Mouse (Mus musculus): ENCODE results near the gene Bok. TPM values are rescaled to one million over a fixed set of nuclear protein-coding genes. Genes with fewer than 3 reads are reported as not detected.

Gene Bok
- polyA plus RNA-seq, 1 experiment from 2014 or later: 61.2 TPM

DNA sequence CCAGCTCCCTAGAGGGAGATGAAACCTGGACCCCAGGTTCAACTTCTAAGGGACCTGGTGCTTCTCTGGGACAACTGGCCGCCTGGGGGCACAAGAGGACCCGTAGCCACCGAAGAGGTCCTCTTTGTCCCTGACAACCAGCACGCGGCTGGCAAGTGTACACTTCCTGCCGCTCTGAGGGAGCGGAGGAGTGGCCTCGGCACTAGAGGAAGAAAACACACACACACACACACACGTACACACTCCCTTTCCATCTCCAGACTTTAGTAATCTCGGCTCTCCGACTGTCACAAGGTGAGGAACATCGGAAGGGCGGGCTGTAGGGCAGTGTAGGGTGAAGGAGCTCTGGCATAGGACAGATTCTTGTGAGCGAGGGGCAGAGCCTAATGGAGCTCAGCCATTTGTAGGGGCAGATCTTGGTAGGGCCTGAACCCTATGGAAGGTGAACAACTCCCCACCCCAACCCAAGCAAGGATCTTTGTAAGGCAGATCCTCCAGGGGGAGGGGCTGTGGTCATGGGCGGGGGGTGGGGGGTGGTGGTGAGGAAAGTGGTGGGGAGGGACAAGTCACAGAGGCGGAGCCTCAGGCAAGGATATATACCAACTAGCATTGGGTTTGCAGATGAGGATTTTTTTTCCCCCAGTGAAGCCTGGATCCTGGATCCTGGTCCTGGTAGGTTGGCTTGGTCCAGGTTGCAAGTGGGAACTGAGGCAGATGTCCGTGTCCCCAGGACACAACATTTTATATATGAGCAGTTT is 16.5 kb upstream of the Bok start:
- peak; percentile 93 for ATAC-seq
- Histone ChIP-seq H3K4me3 (replicated peaks) (peak overlapping the region; percentile 44), H3K4me1 (replicated peaks) (peaks cover 15% of the 10 kb centered on the region), H3K27me3 (peaks cover 5% of the 10 kb centered on the region; the same call in 1 of the 2 replicates), H3K4me2 (replicated peaks) (peak overlapping the region; percentile 59), H3K27ac (peak overlapping the region; percentile 75), H3K36me3 (no peaks in the 10 kb centered on the region), H3K9me3 (no peaks in the 10 kb centered on the region; the same call in 1 of the 2 replicates), H3K9ac (replicated peaks) (peak overlapping the region; percentile 58)
- 9% methylated on average over 17 of the region's 17 CpGs for WGBS

DNA sequence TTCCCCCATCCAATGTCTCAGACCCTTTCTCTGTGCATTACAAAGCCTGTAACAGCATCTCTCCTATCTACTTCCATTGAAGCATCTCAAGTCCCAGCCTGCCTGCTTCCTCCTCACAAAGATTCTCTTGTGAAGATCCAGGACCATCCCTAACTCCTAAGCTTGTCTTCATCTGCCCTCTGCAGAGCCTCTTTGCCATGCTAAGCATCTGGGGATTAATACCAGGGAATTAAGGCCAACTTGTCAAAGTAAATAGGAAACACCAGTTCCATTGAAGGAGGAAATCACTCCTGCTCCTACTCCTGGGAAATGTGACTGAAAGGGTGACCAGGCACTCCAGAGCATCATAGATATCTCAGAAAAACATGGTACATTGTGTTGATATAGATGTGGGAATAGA is 15.5 kb upstream of the Bok start:
- peak overlapping the region; percentile 59; the same call in 1 of the 2 replicates for H3K4me2 ChIP-seq (replicated peaks)
- no peak overlapping the region for H3K4me3 ChIP-seq (replicated peaks)
- no peak overlapping the region for H3K9ac ChIP-seq (replicated peaks)
- no peaks in the 10 kb centered on the region for H3K36me3 ChIP-seq
- peaks cover 15% of the 10 kb centered on the region for H3K4me1 ChIP-seq (replicated peaks)
- no peaks in the 10 kb centered on the region; the same call in 1 of the 2 replicates for H3K9me3 ChIP-seq
- no peak for ATAC-seq
- H3K27ac ChIP-seq: no peak overlapping the region
- H3K27me3 ChIP-seq: peaks cover 5% of the 10 kb centered on the region; the same call in 1 of the 2 replicates

DNA sequence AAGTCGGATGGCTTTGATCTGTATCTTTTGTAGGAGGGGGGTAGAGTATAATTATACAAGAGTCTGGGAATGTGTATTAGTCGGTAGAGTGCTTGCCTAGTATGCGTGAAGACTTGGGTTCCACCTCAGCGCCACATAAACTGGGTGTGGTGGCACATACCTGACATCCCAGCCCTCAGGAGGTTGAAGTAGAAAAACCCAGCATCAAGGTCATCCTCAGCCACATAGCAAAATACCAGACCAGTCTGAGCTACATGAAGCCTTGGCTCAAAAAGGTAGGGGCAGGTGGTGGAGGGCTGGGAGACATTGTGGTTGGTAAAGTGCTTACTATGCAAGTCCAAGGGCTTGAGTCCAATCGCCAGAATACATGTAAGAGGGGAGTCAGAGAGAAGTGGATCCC is 12.8 kb upstream of the Bok start:
- no peak overlapping the region for H3K4me3 ChIP-seq (replicated peaks)
- WGBS: 92% methylated on average over 5 of the region's 5 CpGs
- no peak overlapping the region for H3K4me2 ChIP-seq (replicated peaks)
- H3K4me1 ChIP-seq (replicated peaks): peaks cover 15% of the 10 kb centered on the region
- no peak overlapping the region for H3K27ac ChIP-seq
- ATAC-seq: no peak
- no peaks in the 10 kb centered on the region; the same call in 1 of the 2 replicates for H3K9me3 ChIP-seq
- H3K36me3 ChIP-seq: no peaks in the 10 kb centered on the region
- H3K9ac ChIP-seq (replicated peaks): no peak overlapping the region
- H3K27me3 ChIP-seq: peaks cover under 1% of the 10 kb centered on the region; the same call in 1 of the 2 replicates

DNA sequence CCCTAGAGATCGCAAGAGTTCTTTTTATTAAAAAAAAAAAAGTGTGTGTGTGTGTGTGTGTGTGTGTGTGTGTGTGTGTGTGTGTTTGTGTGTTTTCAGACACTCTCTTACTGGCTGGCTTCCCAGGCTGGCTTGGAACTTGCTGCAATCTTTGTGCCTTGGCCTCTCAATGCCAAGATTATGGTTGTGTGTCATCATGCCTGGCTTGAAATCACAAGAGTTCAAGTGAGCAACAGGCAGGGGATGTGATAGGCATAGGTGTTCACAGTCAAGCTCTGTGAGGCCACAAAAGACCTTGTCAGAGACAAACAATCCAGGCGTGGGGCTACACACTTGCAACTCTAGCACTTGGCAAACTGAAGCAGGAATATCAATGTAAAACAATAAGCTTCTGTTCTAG is 7.1 kb upstream of the Bok start:
- 72% methylated on average over 2 of the region's 2 CpGs for WGBS
- ATAC-seq: no peak
- Histone ChIP-seq H3K27ac (no peak overlapping the region), H3K9ac (replicated peaks) (no peak overlapping the region), H3K9me3 (peaks cover 3% of the 10 kb centered on the region; the same call in 1 of the 2 replicates), H3K4me3 (replicated peaks) (no peak overlapping the region), H3K27me3 (peaks cover 2% of the 10 kb centered on the region; the same call in 1 of the 2 replicates), H3K36me3 (no peaks in the 10 kb centered on the region), H3K4me1 (replicated peaks) (no peaks in the 10 kb centered on the region), H3K4me2 (replicated peaks) (no peak overlapping the region)

DNA sequence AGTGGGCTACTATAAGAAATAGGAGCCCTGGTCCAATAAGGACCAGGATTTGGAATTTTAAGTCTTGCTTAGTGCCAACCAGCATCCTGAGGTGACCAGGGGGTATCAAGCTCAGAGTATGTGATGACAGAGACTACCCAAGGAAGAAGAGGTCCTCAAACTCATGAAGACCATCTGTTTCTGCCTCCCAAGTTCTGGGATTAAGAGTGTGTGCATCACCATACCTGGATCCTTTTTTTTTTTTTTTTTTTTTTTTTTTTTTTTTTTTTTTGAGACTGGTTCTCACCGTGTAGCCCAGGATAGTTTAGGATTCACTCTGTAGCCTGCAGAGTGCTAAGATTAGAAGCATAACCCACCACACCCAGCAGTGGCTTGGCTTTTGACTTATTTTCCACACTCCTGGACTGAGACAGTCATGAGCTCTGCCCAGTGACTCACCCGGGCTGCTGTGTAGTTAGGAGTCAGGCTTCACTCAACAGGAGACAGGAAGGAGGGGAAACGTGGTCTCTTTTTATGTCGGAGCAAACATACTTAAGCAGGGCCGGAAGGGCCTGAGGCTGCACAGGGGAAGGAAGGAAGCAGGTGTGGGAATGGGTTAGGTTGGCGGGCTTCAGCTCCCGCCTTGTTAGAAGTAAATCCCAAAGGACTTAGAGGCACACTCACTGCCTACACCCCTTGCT is 5.4 kb upstream of the Bok start:
- Histone ChIP-seq H3K4me2 (replicated peaks) (no peak overlapping the region), H3K27me3 (peaks cover 10% of the 10 kb centered on the region), H3K27ac (no peak overlapping the region), H3K4me3 (replicated peaks) (no peak overlapping the region), H3K9me3 (0 out of 2 replicates have a peak, but pooled peaks cover 3% of the 10 kb centered on the region), H3K9ac (replicated peaks) (no peak overlapping the region), H3K36me3 (no peaks in the 10 kb centered on the region), H3K4me1 (replicated peaks) (peaks cover under 1% of the 10 kb centered on the region; the same call in 1 of the 2 replicates)
- 80% methylated on average over 7 of the region's 7 CpGs for WGBS
- ATAC-seq: no peak

DNA sequence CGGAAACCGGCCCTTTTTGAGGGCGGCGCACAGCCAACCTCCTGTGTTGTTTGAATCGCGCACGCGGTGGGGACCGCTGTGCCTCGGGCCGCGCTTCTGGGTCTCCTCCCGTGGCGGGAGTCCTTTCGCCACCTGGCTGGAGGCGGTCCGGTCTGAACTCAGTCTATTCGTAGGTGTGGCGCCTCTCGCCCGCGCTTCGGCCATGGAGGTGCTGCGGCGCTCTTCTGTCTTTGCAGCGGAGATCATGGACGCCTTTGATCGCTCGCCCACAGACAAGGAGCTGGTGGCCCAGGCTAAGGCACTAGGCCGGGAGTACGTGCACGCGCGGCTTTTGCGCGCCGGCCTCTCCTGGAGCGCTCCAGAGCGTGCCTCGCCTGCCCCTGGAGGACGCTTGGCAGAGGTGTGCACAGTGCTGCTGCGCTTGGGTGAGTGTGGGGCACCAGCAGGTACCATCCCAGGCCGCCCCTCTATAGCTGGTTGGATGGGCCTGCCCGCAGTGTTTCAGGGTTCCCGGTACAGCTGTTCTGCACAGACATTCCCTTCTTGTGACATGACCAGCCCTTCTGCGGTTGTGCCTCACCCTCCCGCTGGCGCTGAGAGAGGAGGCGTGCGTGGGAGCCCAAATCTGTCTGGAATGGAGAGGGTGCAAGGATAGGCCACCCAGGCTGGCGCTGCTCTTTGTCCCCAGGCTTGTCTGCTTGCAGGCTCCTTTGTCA is 943 bp downstream of the Bok start:
- H3K4me3 ChIP-seq (replicated peaks): peak overlapping the region; percentile 59
- peak overlapping the region; percentile 84 for H3K9ac ChIP-seq (replicated peaks)
- 1% methylated on average over 51 of the region's 51 CpGs for WGBS

DNA sequence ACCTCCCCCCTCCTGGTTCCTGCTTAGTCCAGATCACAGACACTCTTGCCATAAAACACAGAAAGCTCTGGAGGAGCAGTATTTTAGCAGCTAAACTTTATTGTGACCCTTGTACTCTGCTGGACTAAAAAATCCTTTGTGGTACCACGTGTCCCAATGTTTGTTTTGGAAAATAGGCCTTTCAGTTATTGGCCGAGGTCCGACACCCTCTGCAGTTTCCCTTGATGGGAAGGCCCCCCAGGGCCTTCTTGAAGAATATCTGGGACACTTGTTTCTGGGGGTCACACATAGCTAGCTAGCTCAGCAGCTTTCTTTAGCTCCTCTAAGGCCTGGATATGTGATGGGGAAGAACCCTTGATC is 1.5 kb downstream of the Bok start:
- peak overlapping the region; percentile 59 for H3K4me3 ChIP-seq (replicated peaks)
- peak overlapping the region; percentile 67; the same call in 1 of the 2 replicates for H3K27ac ChIP-seq
- peaks cover 10% of the 10 kb centered on the region for H3K27me3 ChIP-seq
- H3K9me3 ChIP-seq: 0 out of 2 replicates have a peak, but pooled peaks cover 3% of the 10 kb centered on the region
- H3K4me1 ChIP-seq (replicated peaks): peaks cover 27% of the 10 kb centered on the region
- peak overlapping the region; percentile 78 for H3K4me2 ChIP-seq (replicated peaks)
- 35% methylated on average over 3 of the region's 3 CpGs for WGBS
- peaks cover 13% of the 10 kb centered on the region for H3K36me3 ChIP-seq
- peak overlapping the region; percentile 84 for H3K9ac ChIP-seq (replicated peaks)
- peak; percentile 1; the same call in 1 of the 2 replicates for ATAC-seq

More for the DNA sequence above, 943 bp downstream of the Bok start:
- Histone ChIP-seq H3K36me3 (peaks cover 11% of the 10 kb centered on the region), H3K27ac (peak overlapping the region; percentile 67; the same call in 1 of the 2 replicates), H3K4me1 (replicated peaks) (peaks cover 27% of the 10 kb centered on the region), H3K4me2 (replicated peaks) (peak overlapping the region; percentile 78), H3K27me3 (peaks cover 10% of the 10 kb centered on the region), H3K9me3 (0 out of 2 replicates have a peak, but pooled peaks cover 3% of the 10 kb centered on the region)
- peak; percentile 92 for ATAC-seq

DNA sequence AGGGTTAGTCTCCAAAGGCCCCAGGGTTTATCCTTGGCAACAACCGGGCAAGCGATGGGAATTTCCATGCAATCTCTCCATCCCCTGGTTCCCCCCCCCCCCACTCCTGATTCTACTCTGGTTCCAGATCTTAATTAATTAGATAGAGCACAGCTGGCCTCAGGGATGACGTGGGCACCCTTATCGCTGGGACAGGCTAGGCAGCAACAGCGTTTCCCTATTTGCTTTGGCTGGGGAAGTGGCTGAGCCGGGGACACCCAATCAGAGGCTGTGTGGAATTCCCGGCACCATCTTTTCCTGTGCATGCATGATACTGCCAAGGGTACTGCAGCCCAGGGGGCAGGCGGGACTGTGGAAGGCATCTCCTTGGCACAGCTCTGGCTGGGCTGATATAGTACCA is 2.7 kb downstream of the Bok start:
- peak; percentile 6; the same call in 1 of the 2 replicates for ATAC-seq
- H3K4me3 ChIP-seq (replicated peaks): no peak overlapping the region
- no peak overlapping the region for H3K27ac ChIP-seq
- H3K36me3 ChIP-seq: peaks cover 13% of the 10 kb centered on the region
- H3K27me3 ChIP-seq: peaks cover 10% of the 10 kb centered on the region
- peaks cover 27% of the 10 kb centered on the region for H3K4me1 ChIP-seq (replicated peaks)
- no peak overlapping the region for H3K9ac ChIP-seq (replicated peaks)
- WGBS: 84% methylated on average over 8 of the region's 8 CpGs
- H3K4me2 ChIP-seq (replicated peaks): no peak overlapping the region
- H3K9me3 ChIP-seq: no peaks in the 10 kb centered on the region

DNA sequence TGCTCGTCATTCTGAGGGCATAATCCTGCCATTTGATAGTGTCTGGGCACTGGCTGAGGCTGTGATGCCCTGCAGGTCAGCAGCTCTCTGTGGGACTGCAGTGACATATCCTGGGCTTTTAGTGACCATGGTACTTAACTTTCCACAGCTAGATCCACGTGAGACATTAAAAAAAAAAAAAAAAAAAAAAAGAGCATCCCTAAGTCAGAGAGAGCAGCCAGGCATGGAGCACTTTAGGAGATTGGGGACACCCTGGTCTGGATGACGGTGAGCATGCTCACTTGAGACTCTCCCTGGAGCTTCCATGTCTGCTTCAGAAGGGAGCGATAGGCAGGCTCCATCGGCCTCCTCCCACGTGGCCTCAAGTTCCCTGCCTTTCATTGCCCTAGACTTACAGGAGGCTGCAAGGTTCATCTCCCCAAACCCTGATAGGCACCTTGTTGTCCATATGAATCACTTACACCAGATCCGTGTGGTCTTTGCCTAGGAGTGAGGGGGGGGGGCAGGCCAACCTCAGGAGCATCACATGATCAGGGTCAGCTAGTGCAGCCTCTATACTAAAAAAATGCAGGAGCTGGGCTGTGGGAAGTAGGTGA is 4.5 kb downstream of the Bok start:
- H3K4me1 ChIP-seq (replicated peaks): peaks cover 27% of the 10 kb centered on the region
- ATAC-seq: no peak
- H3K27ac ChIP-seq: no peak overlapping the region
- H3K9me3 ChIP-seq: no peaks in the 10 kb centered on the region
- H3K27me3 ChIP-seq: no peaks in the 10 kb centered on the region
- H3K36me3 ChIP-seq: peaks cover 18% of the 10 kb centered on the region
- H3K4me2 ChIP-seq (replicated peaks): no peak overlapping the region
- no peak overlapping the region for H3K4me3 ChIP-seq (replicated peaks)
- 84% methylated on average over 7 of the region's 7 CpGs for WGBS
- no peak overlapping the region for H3K9ac ChIP-seq (replicated peaks)

DNA sequence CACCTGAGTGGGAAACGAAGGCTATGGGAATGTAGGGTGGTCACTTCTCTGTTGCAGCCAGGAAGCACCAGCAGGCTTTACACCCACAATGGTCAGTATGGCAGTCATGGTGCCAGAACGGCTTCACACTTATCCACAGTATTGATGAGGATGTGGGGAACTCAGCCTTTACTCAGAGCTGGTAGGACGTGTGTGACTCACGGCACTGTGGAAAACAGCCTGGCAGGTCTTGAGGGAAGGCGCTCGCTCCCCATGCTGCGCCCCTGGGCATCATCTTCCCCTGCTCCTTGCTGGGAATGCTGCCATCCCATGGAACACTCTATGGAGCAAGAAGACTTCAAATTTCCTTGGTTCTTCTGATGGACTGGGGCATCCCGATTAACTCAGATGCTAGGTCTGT is 5.6 kb downstream of the Bok start:
- H3K4me1 ChIP-seq (replicated peaks): peaks cover 17% of the 10 kb centered on the region
- 96% methylated on average over 8 of the region's 8 CpGs for WGBS
- no peak overlapping the region for H3K27ac ChIP-seq

DNA sequence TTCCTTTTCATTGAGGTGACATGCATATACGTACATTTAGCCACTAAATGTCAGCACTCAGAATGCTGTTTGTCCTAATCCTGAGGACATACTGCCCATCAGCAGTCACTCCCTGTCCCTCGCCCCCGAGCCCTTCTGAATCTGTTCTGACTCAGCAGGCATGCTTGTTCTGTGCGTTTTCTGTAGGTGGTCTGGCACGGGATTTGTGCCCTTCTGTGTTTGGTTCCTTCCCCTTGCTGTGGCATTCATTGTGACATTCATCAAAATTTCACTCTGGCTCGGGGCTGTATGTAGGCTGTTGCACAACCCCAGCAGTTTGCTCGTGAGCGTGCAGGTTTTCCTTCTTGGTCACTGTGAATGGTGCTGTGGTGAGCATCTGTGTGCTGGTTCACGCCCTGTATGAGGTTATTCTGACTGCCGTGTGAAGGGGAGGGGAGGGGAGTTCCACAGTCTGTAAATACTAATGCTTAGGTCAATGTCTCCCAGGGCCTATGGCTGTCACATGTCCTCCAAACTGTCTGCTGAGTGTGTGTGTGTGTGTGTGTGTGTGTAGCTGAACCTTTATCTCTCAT is 6.4 kb downstream of the Bok start:
- Histone ChIP-seq H3K4me2 (replicated peaks) (no peak overlapping the region), H3K4me1 (replicated peaks) (peaks cover 10% of the 10 kb centered on the region), H3K9me3 (no peaks in the 10 kb centered on the region), H3K9ac (replicated peaks) (no peak overlapping the region), H3K27me3 (no peaks in the 10 kb centered on the region), H3K36me3 (peaks cover 30% of the 10 kb centered on the region), H3K4me3 (replicated peaks) (no peak overlapping the region), H3K27ac (no peak overlapping the region)
- WGBS: 77% methylated on average over 10 of the region's 10 CpGs
- ATAC-seq: no peak

More for the DNA sequence above, 5.6 kb downstream of the Bok start:
- no peak overlapping the region for H3K4me2 ChIP-seq (replicated peaks)
- H3K9me3 ChIP-seq: no peaks in the 10 kb centered on the region
- peaks cover 26% of the 10 kb centered on the region for H3K36me3 ChIP-seq
- H3K4me3 ChIP-seq (replicated peaks): no peak overlapping the region
- no peaks in the 10 kb centered on the region for H3K27me3 ChIP-seq
- no peak overlapping the region for H3K9ac ChIP-seq (replicated peaks)
- no peak for ATAC-seq

All from midbrain, embryonic 13.5 days (tissue).